Mouse (Mus musculus): ENCODE measurements at regions not wholly inside any gene's neighbourhood (a gene's known extent, or its start where the extent isn't known, plus 50 kb on each side); places are given as distances from the start of the nearest gene placed in this dataset.

DNA sequence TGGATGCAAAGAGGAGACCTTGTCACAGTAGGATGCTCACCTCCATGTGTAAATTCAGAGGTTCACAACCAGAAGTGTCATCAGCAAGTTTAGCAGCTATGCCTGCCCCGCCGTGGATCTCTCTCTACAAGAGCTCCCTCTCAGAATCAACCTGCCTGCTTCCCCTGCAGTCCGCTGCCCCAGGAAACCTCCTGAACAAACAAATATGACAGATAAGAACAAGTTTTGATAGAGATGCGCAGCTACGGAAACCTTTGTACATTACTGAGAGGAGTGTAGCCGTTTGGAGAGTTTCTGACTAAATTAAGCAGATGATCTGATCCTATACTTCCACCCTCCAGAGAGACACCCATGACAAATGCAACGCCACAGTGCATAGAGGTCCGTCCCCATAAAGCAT, 88.8 kb upstream of the Cadm1 start:
- intact Hi-C loops (cut with DNase I): no loop called here
- 54% methylated on average over 8 of the region's 8 CpGs for WGBS
- H3K27me3 ChIP-seq (ENCODE audit: control insufficient read depth, insufficient read depth, low read length): 0 out of 2 replicates have a peak, but pooled peaks cover 1% of the 10 kb centered on the region
- no peak for DNase-seq
- H3K9ac ChIP-seq (ENCODE audit: low read depth, low read length): no peak overlapping the region
- H3K36me3 ChIP-seq (ENCODE audit: control insufficient read depth, insufficient read depth, low read length): no peaks in the 10 kb centered on the region
- no peak for TF ChIP-seq CTCF (IDR thresholded peaks at IDR 0.05)
- no peaks in the 10 kb centered on the region for H3K4me1 ChIP-seq (ENCODE audit: control insufficient read depth, insufficient read depth, low read length)
- H3K4me3 ChIP-seq: no peak overlapping the region
- H3K27ac ChIP-seq: no peak overlapping the region
- no peaks in the 10 kb centered on the region for H3K79me2 ChIP-seq (replicated peaks; ENCODE audit: control insufficient read depth, insufficient read depth, low read length)

DNA sequence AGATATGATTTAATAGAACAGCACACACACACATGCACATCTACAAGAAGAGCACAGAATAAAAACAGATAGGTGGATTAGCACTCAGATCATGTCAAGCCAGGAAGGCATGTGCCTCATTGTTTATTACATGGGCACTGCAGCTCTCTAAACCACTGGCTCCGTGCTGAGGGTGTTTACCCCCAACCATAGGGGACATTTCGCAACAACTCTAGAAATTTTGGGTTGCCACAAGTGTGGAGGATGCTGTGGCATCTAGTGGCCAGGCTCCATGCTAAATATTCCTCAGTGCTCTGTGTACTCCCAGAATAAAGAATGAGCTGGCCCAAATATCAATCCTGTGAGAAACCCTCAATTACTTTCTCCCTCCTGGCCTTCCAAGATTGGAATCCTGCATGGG, 85.8 kb upstream of the Cadm1 start:
- no peaks in the 10 kb centered on the region for H3K4me1 ChIP-seq (ENCODE audit: control insufficient read depth, insufficient read depth, low read length)
- no peak overlapping the region for H3K27ac ChIP-seq
- intact Hi-C loops (cut with DNase I): no loop called here
- H3K79me2 ChIP-seq (replicated peaks; ENCODE audit: control insufficient read depth, insufficient read depth, low read length): no peaks in the 10 kb centered on the region
- H3K4me3 ChIP-seq: no peak overlapping the region
- no peak overlapping the region for H3K9ac ChIP-seq (ENCODE audit: low read depth, low read length)
- H3K36me3 ChIP-seq (ENCODE audit: control insufficient read depth, insufficient read depth, low read length): no peaks in the 10 kb centered on the region
- H3K27me3 ChIP-seq (ENCODE audit: control insufficient read depth, insufficient read depth, low read length): no peaks in the 10 kb centered on the region
- no peak for DNase-seq
- TF ChIP-seq EP300 (IDR thresholded peaks at IDR 0.05; ENCODE audit: insufficient read depth, low read depth, low read length) (no peak), POLR2A (IDR thresholded peaks at IDR 0.05; ENCODE audit: insufficient read depth, low read depth, low read length) (no peak), CTCF (IDR thresholded peaks at IDR 0.05) (no peak)
- WGBS: 79% methylated on average over 2 of the region's 2 CpGs

DNA sequence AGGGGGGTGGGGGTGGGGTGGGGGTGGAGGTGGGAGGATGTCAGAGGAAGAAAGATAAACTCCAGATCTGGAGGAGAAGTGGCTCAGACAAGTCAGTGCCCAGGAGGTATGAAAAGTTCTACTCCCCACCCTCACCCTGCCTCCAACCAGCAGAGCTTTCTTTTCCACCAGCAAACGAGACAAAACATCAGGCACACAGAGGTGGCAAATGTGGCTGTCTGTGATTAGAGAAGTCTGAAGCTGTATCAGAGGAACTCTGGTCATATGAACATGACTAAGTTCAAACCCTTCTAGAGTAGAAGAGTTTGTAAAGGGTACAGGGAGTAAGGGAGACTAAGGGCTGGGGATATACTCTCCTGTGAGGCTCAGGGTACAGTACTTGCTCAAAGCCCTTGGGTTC, 85.2 kb upstream of the Cadm1 start:
- H3K4me1 ChIP-seq (ENCODE audit: control insufficient read depth, insufficient read depth, low read length): no peaks in the 10 kb centered on the region
- intact Hi-C loops (cut with DNase I): no loop called here
- no peaks in the 10 kb centered on the region for H3K36me3 ChIP-seq (ENCODE audit: control insufficient read depth, insufficient read depth, low read length)
- no peak for DNase-seq
- no peaks in the 10 kb centered on the region for H3K79me2 ChIP-seq (replicated peaks; ENCODE audit: control insufficient read depth, insufficient read depth, low read length)
- H3K27ac ChIP-seq: no peak overlapping the region
- no peak overlapping the region for H3K4me3 ChIP-seq
- no peaks in the 10 kb centered on the region for H3K27me3 ChIP-seq (ENCODE audit: control insufficient read depth, insufficient read depth, low read length)
- TF ChIP-seq EP300 (IDR thresholded peaks at IDR 0.05; ENCODE audit: insufficient read depth, low read depth, low read length): no peak
- no peak for TF ChIP-seq POLR2A (IDR thresholded peaks at IDR 0.05; ENCODE audit: insufficient read depth, low read depth, low read length)
- TF ChIP-seq CTCF (IDR thresholded peaks at IDR 0.05): no peak
- no peak overlapping the region for H3K9ac ChIP-seq (ENCODE audit: low read depth, low read length)
- 46% methylated on average over 1 of the region's 1 CpGs for WGBS

DNA sequence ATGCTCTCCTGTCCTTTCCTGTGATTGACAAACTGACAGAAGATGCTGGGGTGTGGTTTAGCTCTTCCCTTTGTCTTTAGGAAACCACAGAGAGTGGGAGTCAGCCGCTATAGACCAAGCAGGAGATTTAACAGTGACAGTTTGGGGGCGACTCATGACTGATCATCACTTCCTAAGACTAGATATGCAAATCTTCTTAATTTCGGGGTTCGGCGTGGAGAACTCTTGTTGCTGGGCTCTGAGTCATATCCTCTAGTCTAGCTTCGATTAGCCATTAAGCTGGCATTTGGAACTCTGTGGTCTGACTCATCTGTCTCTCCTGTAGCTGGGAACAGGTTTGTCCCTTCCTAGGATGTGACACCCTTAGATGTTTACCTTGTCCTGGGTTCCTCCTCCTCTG, 84.6 kb upstream of the Cadm1 start:
- Histone ChIP-seq H3K36me3 (ENCODE audit: control insufficient read depth, insufficient read depth, low read length) (no peaks in the 10 kb centered on the region), H3K4me1 (ENCODE audit: control insufficient read depth, insufficient read depth, low read length) (no peaks in the 10 kb centered on the region), H3K4me3 (no peak overlapping the region), H3K9ac (ENCODE audit: low read depth, low read length) (no peak overlapping the region), H3K79me2 (replicated peaks; ENCODE audit: control insufficient read depth, insufficient read depth, low read length) (no peaks in the 10 kb centered on the region), H3K27ac (no peak overlapping the region), H3K27me3 (ENCODE audit: control insufficient read depth, insufficient read depth, low read length) (no peaks in the 10 kb centered on the region)
- intact Hi-C loops (cut with DNase I): no loop called here
- 36% methylated on average over 6 of the region's 6 CpGs for WGBS
- DNase-seq: no peak
- TF ChIP-seq CTCF (IDR thresholded peaks at IDR 0.05) (no peak), POLR2A (IDR thresholded peaks at IDR 0.05; ENCODE audit: insufficient read depth, low read depth, low read length) (no peak), EP300 (IDR thresholded peaks at IDR 0.05; ENCODE audit: insufficient read depth, low read depth, low read length) (no peak)

DNA sequence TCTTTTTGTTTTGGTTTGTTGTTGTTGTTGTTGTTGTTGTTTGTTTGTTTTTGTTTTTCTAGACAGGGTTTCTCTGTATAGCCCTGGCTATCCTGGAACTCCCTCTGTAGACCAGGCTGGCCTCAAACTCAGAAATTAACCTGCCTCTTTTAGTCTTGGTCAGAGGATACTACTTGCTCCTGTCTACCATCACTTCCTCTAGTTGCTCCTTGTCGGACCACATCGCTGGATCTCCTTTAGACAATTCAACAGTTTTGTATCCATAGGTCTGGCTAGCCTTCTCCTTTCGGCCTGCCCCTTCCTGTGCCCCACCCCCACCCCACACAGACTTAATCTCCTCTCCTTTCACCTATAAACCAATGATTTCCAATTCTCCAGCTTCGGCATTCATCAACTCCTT, 77.2 kb upstream of the Cadm1 start:
- Histone ChIP-seq H3K27me3 (ENCODE audit: control insufficient read depth, insufficient read depth, low read length) (no peaks in the 10 kb centered on the region), H3K9ac (ENCODE audit: low read depth, low read length) (no peak overlapping the region), H3K4me1 (ENCODE audit: control insufficient read depth, insufficient read depth, low read length) (no peaks in the 10 kb centered on the region), H3K4me3 (no peak overlapping the region), H3K27ac (no peak overlapping the region), H3K79me2 (replicated peaks; ENCODE audit: control insufficient read depth, insufficient read depth, low read length) (no peaks in the 10 kb centered on the region), H3K36me3 (ENCODE audit: control insufficient read depth, insufficient read depth, low read length) (no peaks in the 10 kb centered on the region)
- intact Hi-C loops (cut with DNase I): no loop called here
- 60% methylated on average over 4 of the region's 4 CpGs for WGBS
- TF ChIP-seq POLR2A (IDR thresholded peaks at IDR 0.05; ENCODE audit: insufficient read depth, low read depth, low read length) (no peak), CTCF (IDR thresholded peaks at IDR 0.05) (no peak), EP300 (IDR thresholded peaks at IDR 0.05; ENCODE audit: insufficient read depth, low read depth, low read length) (no peak)
- DNase-seq: no peak

DNA sequence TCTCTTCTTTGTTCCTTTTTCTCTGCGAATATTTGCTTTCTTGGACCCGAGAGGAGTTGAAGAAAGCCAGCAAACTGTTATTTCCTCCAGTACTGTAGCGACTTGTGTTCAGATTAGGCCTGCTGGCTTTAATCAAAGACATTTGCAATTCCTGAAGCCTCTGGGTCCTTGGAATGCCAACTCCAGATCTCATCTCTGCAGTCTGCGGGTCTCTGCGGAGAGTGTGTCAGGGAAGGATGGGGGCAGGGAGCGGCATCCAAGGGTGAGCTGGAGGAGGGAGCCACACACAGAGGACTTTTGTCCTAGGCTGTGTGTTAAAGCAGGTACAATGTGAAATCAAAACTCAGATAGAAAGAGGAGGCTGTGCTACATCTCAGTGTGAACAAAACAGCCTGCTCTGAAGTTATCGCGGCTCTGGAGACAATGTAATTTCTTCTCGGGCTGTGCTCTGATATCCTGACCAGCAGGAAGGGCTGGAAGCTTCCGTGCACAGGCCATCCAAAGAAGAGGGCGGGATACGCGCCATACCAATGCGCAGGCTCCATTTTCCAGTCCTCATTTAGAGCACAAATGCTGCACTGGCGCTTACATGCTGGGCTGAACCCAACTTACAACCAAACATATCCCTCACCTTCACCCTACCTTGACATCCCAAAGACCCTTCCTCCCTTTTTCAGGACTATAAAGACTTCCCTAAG, 71.1 kb upstream of the Cadm1 start:
- WGBS: 33% methylated on average over 15 of the region's 15 CpGs
- Histone ChIP-seq H3K4me3 (no peak overlapping the region; the same call in 1 of the 2 replicates), H3K79me2 (replicated peaks; ENCODE audit: control insufficient read depth, insufficient read depth, low read length) (no peaks in the 10 kb centered on the region), H3K4me1 (ENCODE audit: control insufficient read depth, insufficient read depth, low read length) (peaks cover 6% of the 10 kb centered on the region), H3K36me3 (ENCODE audit: control insufficient read depth, insufficient read depth, low read length) (no peaks in the 10 kb centered on the region), H3K27me3 (ENCODE audit: control insufficient read depth, insufficient read depth, low read length) (no peaks in the 10 kb centered on the region), H3K27ac (peak overlapping the region; percentile 65), H3K9ac (ENCODE audit: low read depth, low read length) (no peak overlapping the region)
- TF ChIP-seq CTCF (IDR thresholded peaks at IDR 0.05): no peak
- 0 out of 2 replicates have a peak, but pooled peaks have one; percentile 15 for TF ChIP-seq EP300 (IDR thresholded peaks at IDR 0.05; ENCODE audit: insufficient read depth, low read depth, low read length)
- 0 out of 2 replicates have a peak, but pooled peaks have one; percentile 36 for TF ChIP-seq POLR2A (IDR thresholded peaks at IDR 0.05; ENCODE audit: insufficient read depth, low read depth, low read length)
- peak; percentile 43 to 48 for DNase-seq
- intact Hi-C loops (cut with DNase I): loop anchor here (5.0 kb wide), 1 partner anchor 37 kb away; no protein-coding TSS in a partner anchor

All from heart, adult 2 months (tissue).